Mouse (Mus musculus) lung, adult 18-20 months (tissue): ENCODE results near the gene Slc12a9.
A peak's percentile ranks its signal among the peaks of the same experiment; 100 is the strongest.

Source experiments
- DNase-seq, 2 experiments: peaks; one replicate each; pipeline ENCODE4 v3.0.0; 2022; ENCODE audit warnings: mixed read lengths in 2 of 2

Slc12a9 gene

DNA sequence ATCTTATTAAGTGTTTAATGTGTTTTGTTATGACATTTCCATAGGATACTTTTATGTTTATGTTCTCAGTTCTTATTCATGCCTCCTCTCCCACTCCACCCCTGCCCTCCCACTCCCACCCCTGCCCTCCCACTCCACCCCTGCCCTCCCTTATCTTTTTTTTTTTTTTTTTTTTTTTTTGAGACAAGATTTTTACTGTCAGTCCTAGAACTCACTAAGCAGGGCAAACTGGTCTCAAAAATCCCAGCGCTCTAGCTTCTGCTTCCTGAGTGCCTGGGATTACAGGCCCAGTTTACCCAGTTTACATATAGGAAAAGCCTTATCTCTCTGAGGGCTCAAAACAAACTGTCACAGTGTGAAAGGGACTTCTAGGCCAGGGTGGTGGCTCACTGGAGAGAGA lies 13.0 kb upstream of the Slc12a9 start:
- DNase-seq, result no peak

DNA sequence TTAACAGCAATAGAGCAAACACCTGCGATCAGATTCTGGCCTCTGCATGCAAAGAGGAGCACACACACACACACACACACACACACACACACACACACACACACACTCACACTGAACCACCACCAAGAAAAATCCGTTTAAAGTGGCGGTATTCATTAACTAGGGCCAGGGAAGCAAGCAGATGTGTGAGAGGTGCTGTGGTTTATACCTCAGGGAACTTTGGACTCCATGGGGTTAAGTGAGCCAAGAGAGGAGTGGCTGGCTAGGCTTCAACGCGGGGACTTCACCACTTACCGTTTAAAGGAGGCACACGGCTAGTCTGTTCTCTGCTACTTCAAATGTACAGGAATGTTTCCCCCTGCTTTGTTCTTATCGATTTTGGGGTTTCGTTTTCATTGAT lies 12.4 kb upstream of the Slc12a9 start:
- peak; percentile 33 to 36 for DNase-seq

DNA sequence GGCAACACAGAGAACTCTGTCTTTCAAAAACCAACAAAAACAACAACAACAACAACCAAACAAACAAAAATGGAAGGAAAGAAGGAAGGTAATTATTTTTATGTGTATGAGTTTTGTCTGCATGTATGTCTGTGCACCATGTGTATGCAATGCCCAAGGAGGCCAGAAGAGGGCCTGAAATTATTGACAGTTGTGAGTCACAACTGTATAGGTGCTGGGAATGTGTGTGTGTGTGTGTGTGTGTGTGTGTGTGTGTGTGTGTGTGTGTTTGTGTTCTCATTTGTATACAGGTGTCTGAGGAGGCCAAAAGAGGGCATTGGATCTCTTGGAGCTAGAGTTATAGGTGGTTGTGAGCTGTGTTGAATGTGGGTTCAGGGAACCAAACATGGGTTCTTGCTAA lies 10.5 kb upstream of the Slc12a9 start:
- no peak for DNase-seq

DNA sequence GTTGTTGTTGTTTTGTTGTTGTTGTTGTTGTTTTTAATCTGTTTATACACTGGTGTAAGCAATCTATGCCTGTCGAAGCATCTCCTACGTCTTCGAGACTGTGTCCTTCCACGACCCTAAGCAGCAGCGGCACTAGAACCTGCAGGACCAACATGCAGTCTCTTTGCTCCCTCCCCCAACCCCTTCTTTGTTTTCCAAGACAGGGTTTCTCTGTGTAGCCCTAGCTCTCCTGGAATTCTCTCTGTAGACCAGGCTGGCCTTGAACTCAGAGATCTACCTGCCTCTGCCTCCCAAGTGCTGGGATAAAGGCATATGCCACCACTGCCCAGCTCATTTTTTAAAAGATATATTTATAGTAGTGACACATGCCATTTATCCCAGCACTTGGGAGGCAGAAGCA lies 10.0 kb upstream of the Slc12a9 start:
- DNase-seq, result no peak

DNA sequence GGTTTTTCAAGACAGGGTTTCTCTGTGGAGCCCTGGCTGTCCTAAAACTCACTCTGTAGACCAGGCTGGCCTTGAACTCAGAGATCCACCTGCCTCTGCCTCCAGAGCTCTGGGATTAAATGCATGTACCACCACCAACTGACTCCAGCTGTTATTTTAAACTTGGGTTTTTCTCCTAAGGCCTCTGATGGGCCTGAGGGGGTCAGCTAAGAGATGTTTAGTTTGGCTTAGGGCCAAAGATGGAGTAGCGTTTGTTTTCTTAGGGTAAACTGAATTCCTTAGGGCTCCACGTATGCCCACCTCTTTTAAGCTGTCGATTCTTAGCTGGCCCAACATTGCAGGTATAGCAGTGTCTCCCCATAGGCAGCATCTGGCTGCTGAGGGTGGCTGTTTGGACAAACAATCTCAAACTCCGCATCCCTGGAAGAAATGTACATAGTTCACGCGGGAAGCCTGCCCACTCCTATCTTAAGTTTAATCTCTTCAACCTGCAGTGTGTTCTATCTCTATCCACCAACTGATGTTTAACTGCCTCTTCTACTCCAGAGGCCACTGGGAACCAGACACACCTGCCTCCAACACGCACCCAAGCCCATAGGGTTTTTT lies 9.1 kb upstream of the Slc12a9 start:
- DNase-seq, result no peak

DNA sequence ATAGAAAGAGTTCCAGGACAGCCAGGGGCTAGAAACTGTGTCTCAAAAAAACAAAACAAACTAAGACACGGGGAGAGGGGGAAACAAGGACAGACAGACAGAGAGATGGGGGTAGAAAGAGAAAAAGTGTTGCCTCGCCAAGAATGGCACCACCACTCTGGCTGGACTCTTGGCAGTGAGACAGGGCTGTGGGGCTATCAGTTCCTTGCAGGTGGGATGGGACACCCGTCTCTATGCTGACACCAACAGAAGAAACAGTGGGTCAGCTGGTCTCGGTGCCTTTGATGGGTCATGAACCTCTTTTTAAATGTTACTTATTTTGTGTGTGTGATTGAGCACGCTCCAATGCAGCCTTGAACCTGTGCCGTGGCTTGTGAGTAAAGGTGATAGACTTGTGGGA lies 6.8 kb upstream of the Slc12a9 start:
- DNase-seq, result no peak

DNA sequence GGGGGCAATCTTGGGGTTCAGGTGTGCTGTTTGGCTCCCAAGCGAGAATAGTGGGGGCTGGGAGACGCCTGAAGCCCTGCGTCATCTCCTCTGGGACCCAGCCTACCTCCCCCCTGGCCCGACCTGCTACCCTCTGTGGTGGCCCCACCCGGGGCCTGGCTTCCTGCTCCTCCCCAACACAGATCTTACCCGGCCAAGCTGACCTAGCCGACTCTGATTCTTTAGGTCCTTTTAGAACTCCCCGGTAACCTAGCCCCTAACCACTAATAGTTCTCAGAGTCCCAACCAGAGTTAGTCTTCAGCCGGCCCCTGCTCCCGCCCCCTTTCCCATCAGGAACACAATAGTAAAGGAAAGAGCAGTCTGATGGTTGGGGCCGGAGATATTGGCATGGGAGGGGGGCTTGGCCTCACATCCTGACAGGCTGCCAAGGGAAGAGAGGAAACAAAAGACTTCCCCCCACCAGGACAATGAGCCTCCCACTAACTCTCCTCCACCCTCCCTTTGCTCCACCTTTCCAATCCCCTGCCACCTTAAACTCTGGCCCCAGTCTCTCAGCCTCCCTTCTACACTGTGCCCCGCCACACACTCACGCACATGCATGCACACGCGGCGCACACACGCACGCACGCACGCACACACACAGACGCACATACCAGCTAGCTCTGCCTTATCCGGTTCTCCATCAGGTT lies 6.0 kb upstream of the Slc12a9 start:
- DNase-seq, result peak; percentile 69 to 78

DNA sequence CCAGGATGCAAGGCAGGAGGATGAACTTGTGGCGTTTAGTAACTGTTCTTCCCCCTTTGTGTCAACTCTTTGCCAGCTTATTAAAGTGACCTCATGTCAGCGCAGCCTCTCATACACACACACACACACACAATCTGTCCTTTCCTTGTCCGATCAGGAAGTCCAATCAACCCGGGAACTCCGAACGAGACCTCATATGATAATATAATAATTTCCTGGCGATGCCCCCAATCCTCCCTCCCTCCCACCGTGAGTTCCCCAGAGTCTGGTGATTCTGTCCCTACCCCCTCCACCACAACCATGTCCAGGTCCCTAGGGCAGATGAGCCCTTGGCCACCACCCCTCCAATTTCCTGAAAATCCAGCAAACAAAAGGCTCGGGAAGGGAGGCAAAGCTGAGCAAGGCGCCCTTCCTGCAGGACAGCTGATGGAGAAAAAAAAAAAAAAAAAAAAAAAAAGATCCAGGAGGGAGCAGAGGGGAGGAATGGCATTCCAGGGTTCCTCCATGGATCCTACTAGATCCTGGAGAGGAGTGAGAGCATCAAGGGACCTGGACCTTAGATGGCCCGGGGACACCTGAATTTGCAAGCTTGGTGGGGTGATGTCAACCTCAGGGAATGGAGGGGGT lies 5.4 kb upstream of the Slc12a9 start:
- DNase-seq, result peak; percentile 60 to 71

DNA sequence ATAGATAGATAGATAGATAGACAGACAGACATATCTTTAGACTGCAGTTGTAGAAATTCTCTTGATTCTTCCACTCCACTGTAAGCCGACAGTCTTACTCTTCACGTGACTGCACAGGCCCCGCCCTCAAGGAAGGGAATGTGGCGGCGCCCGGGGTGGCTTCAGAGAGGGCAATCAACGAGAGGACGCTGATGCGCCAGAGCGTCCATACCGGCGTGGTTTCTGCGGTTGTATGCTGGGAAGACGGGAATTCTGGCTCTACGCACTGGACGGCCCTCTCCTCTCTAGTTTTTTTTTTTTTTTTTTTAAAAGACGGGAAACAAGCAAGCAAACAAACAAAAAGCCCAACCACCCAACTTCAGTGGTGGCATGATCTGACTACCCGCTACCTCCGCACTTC lies 4.9 kb upstream of the Slc12a9 start:
- DNase-seq, result peak; percentile 93 to 95

DNA sequence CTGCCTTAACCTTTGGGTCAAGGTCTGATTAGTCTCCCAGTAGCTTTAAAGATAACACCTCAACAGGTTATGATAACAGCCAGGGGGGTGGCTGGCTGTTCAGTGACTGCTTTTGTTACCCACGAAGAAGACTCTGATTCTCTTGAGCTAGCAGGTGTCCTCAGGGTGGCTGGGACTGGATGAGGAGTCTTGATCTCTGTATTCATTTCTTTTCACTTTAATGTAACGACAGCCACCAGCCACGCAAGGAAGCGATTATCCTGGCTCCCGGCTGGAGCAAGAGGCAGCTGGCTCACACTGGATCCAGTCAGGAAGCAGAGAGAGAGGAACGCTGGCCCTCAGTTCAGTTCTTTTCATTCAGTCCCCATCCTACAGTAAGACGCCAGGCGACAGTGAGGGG lies 3.8 kb upstream of the Slc12a9 start:
- no peak for DNase-seq

DNA sequence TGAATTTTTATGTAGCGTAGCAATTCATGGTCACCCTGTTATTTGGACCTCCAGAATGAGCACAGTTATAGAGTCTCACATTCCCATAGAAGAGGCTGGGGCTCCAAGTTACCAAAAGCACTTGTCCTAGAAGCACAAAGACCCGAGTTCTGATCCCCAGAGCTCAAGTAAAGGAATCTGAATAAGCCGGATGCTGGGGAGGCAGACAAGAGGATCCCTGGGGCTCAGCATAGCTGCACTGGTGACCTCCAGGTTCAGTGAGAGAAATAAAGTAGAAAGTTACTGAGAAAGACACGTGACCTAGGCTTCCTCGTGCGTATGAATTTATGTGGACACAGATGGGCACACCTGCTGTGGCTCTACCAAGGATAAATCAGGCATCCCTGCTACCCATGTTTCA lies 1.7 kb upstream of the Slc12a9 start:
- DNase-seq, result no peak

DNA sequence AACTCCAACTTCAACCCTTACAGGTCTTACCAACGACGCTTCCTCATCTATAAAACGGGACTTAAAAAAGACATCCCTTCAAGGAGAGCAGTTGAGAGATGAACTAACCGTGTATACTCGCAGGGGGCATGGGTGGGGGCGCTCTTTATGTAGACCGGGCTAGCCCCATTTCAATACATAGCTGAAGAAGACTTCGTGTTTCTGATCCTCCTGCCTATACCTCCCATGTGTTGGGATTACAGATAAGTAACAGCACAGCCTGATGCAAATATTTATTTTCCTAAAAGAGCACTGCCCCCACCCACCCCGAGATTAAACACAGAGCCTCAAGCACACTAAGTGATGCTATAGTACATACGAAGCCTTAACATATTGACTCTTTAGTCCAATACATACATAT lies 920 bp upstream of the Slc12a9 start:
- DNase-seq, result no peak

DNA sequence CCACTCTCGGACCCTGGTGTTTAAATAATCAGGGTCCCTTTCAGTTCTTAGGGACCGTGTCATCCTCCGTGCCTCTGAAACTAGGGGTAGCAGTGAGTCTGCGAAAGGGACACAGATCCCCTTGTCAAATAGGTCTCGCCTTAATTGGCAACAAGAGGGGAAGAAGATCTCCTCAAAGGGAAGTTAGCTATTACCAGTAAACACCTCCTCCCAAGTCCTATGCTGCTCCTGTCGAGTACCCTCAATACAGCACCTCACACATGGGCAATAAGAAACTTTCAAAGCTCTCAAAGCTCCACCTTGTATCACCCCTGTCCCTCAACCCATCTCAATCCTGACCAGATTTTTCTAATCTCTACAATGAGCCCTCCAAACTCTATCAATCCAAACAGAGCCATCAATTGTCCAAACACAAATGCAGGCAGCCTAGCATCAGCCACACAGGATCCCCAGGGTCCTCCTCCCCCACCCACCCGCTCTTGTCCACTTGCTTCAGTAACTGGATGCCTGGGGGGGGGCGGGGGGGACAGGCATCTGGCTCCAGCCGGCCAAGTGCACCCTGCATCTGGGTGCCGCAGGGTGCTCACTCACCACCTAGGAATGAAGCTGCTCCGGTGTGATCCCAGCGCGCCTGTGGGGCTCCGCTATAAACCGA lies 413 bp downstream of the Slc12a9 start:
- DNase-seq, result no peak

DNA sequence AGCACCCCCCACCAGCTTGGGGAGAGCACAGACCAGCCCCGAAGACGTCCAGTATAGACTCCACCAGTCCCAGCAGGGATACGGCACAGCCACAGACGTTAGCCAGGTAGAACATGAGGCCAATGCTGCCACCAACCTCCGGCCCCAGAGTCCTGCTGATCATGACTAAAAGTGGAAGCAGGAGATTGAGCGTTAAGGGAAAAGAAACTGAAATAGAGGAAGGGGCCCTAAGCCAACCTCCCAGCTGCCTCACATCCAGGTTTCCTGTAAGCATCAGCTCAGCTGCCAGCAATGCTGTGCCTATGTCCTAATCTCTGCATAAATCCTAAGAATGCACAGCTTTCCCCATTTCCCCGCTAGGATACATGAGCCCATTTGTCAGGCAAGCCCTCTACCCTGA lies 2.5 kb downstream of the Slc12a9 start:
- no peak for DNase-seq

DNA sequence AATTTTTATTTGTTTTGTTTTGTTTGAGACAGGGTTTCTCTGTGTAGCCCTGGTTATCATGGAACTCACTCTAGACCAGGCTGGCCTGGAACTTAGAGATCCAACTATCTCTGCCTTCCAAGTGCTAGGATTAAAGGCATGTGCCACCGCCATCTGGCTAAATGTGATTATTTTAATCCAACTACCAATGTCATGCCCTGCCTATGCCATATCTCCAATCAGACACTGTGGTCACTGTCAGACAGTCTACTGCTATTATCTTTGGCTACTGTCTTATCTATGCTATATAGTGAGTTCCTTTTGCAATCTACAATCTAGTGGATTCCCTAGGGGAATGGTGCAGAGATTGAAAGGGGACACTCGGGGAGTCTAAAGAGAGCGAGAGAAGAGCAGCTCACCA lies 12.4 kb downstream of the Slc12a9 start:
- DNase-seq, result no peak

DNA sequence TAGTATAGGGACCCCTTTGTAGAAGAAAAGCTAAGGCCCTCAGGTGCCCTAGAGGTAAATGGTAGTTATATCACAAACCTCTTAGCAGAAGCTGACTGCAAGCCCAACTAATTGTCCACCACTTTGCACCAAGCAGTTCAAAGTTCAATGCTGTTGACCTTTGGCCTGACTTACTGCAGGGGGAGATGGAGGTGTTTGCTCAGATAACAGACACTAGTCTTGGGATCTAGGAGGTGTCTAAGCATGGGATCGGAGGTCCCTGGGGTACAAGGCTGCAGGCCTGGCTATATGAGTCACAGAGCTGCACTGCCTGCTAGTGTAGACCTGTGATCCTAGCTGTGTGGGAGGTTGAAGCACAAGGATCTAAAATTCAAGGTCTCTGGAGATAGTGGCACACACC lies 14.8 kb downstream of the Slc12a9 start:
- no peak for DNase-seq

DNA sequence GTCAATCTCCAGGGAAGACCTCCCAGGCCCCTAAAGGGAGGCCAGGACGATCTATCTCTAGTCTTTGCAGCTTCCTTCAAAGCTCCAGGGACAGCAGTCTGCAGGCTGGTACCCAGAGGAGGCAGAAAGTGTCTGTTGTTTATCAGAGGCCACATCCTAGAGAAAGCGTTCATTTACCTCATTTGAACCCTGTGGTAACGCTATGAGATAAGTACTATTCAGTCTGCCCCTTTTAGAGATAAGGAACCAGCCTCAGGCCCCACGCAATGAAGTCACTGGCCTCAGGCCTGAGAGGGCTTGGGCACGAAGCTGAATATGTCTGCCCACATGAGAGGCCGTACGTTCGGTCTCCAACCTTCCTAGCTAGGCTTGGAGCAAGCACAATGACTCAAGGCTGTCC lies 16.0 kb downstream of the Slc12a9 start:
- DNase-seq, result no peak

DNA sequence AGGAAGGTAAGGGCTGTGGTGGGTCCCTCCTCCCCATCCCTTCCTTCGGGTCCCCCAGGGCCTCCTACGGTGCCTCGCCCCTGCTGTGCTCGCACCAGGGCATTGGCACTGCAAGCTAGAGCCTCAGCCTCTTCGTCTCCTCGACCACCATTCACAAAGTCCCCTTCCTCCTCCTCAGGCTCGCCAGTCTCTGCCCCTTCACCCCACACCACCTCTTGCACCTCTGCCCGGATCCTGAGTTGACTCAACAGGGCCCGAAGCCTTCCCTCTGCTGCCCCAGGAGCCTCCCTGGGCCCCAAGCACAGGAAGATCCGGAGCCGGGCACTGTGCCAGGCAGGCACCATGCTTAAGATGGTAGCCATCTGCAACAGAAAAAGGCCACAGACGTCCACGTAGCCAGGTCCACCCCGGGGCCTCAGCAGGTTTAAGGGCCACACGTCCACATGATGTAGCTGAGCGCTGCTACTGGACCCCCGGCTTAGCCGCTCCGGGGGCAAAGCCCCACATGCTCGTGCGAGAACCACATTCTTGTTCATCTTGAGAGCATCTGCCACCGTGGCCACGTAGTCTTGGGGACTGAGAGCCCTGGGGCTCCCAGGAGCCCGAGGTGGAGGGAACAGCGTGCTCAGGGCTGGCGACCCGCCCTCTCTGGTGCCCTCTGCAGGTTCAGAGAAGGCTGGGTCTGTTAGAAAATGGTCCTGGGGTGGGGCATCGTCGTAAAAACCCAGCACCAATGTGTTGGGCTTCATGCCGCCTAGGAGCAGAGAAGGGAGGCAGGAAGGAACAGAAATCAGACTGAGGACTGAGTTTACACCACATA lies 18.1 kb downstream of the Slc12a9 start:
- peak; percentile 41 to 53 for DNase-seq

DNA sequence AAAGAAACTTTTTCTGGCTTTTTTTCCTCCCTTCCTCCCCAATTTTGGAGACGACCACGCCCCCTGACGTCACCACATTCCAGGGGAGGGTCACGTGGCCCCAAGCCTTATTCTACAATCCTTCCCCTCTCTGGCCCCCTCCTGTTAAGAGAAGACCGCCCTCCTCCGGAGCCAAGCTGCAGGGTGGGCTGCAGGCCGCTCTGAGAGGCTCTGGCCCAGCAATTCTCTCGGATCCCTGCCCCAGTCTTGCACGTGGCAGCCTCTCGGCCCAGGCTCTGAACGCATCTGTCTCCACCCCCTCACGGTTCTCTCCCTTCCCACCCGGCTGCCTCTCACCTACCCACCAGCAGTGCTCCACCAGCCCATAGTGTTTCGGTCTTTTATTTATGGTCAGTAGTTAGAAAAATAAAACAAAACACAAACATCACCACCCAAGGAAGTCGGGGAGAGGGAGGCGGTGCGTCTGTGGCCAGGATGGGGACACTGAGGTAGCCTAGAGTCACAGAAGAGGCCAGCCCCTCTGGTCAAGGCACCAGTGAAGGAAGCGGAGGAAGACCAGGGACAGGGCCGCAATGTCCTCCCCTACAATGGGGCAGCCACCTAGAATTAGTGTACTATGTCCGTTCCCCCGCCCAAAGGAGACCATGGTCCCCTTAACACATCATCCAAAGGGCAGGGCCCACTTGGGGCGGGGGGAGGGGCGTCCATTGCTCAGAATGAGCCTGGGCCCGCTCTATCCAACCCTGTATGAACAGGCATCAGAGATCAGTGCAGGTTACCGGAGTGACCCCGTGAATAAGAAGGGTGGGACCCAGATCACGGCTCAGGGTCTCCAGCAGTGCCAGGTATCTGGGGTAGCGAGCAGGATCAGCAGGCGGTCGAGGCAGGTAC lies 19.0 kb downstream of the Slc12a9 start, which contains the start of gene Trip6:
Gene Trip6, minus strand, starts transcription at position 212 of the 891 bp plus-strand sequence.
- peak; percentile 86 to 88 for DNase-seq

DNA sequence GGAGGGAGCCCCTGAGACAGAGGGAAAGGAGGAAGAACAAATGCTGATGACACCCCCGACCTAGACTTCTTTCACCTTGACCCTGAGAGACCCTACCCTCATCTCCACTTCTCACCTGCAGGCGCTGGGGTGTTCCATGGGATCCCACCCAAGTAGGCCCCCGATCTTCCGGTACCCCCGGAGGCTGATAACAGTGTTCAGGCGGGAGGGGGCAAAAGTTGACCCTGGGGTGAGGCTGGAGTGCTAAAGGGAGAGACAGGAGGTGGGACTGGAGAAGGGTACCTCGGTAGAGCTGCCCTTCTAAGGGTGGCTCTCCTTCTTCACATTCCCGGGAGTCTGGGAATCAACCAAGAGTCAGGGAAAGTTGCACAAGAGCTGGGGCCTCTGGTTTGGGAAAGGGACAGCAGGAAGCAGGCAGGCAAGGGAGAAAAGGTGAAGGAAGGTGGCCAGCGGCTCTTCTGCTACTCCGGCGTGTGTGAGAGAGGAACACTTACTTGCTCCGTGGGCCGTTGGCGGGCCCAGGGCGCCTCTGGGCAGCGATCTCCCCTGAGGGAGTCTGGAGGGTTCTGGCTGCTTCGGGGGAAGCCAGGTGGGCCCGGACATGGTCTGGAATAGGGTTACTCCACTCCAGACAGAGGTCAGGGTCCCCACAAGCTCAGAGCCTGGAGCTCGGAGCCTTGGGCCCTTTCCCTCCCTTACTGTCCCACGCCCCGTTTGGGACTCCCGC lies 19.8 kb downstream of the Slc12a9 start:
- DNase-seq, result peak; percentile 37 to 51

DNA sequence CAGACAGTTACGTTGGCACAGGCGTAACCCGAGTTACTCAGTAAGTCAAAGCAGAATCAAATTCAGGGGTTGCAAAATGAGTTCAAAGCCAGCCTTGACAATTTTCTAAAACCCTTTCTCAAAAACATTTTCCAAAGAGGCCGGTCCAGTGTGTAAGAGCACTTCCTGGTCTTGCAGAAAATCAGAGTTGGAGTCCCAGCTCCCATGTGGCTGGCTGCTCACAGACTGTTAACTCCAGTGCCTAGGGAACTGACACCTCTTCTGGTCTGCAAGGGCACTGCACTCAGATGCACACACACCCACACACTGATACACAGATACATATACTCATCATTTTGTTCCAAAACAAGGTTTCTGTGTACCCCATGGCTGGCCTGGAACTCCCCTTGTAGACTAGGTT lies 25.0 kb downstream of the Slc12a9 start:
- no peak for DNase-seq
